Mouse (Mus musculus): ENCODE results near the gene Me1.

GRCm38 (mm10) chr9:86647931-86648550 is 47.7 kb downstream of the Me1 start:
- no peak for TF ChIP-seq CTCF (conservative IDR thresholded peaks at IDR 0.05; ENCODE audit: low read length)
- no peak for TF ChIP-seq POU5F1 (IDR thresholded peaks at IDR 0.05; ENCODE audit: borderline replicate concordance, low read length)
